Mouse (Mus musculus): Measurements from ENCODE around the gene Fyb2.

Fyb2 gene

DNA sequence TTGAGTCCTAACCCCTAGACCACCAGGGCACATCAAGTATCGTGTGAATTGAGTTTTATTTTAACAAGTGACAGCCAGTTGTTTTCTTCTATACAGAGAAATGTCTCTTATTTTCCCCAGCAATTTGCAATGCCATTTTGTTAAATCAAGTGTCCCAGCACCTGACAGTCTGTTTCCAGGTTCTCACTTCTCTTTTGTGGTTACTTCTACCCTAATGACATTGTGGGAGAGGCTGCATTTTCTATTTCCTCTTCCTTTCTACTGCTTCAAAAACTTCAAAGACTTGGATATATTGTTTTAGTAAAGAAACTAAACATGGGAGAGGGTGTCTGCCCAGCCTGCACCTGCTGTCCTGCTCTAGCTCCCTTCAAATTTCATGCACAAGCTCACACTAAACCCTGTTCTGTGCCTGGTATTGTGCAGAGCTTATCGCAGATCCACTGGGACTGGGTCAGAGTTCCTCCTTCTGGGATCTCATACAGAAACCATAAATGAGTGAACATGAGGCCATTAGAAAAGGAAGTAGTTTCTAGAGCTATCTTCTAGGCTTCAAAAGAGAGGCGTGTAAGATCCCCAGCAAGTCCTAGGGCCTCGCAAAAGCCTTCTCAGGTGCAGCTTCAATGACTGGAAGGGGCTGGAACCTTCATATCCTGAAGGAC lies 94.2 kb downstream of the Fyb2 start:
- DNase-seq (ENCODE audit: inconsistent ontology term): no peak

GRCm38 (mm10) chr4:105013718-105014117 lies 100.5 kb downstream of the Fyb2 start:
- no peak for DNase-seq (ENCODE audit: inconsistent ontology term)

DNA sequence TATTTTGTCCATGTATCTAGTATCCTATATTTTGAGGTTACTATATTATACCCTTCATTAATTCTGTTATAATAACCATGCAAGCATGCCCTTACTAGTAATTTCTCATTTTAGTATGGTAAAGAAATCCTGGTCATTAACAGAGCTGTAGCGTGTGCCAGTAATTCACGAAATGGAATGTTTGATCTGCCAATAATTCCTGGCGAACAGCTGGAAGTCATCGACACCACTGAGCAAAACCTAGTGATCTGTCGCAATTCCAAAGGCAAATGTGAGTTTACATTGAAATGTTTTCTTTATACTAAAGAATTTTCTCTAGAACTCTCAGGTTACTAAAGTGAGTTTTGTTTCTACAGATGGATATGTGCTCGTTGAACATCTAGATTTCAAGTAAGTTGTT lies 102.2 kb downstream of the Fyb2 start:
- no peak for DNase-seq (ENCODE audit: inconsistent ontology term)

DNA sequence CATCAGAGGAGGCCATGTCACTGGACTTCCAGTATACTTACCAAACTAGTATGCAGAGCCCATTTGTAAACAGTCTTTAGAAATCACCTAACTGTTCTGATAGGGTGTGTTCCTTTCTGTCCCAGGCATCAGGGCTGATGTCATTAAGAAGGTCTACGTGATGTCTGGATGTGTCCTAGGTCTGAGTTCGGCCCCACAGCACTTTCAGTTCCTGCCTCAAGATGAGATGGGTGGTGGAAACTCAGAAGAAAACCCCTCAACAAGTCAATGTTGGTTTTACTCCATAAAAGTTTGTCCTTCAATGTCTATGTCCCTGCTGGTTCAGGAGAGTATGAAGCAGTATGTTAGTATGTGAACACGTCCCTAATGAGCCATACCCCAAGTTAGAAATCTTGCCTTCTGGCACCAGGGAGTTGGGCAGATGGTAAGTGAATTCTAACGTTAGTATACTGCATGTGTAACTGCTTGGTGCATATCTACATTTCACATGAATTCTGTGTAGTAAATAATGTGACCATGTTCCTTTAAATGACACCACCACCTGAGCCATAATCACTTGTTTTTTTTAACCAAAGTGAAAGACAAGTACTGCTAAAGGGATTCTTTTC lies 102.9 kb downstream of the Fyb2 start:
- DNase-seq (ENCODE audit: inconsistent ontology term): no peak

- DNase-seq (ENCODE audit: inconsistent ontology term): no peak
Measured at GRCm38 (mm10) chr4:105027278-105027677, 114.0 kb downstream of the Fyb2 start.

GRCm38 (mm10) chr4:105031104-105031503 lies 117.8 kb downstream of the Fyb2 start:
- no peak for DNase-seq (ENCODE audit: inconsistent ontology term)

GRCm38 (mm10) chr4:105033153-105033552 lies 119.9 kb downstream of the Fyb2 start:
- DNase-seq (ENCODE audit: inconsistent ontology term): no peak

DNA sequence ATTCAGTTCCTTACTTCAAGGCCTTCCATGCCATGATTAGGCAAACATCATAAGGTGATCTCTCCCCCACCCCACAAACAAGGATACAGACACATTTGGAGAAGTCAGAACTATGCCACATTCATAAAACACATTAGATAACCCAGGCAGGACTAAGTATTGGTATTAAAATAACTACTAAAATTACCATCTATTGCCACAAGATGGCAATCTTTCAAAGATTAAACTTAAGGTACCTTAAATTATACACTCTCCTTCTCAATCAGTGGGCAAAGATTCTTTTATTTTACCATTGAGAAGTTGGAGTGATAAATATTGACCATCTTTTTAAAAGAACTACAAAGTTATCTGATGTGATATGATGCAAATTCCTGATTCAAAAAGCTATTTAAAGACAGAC lies 121.0 kb downstream of the Fyb2 start:
- DNase-seq (ENCODE audit: inconsistent ontology term): no peak

GRCm38 (mm10) chr4:105050041-105050440 lies 136.8 kb downstream of the Fyb2 start:
- DNase-seq (ENCODE audit: inconsistent ontology term): no peak

DNA sequence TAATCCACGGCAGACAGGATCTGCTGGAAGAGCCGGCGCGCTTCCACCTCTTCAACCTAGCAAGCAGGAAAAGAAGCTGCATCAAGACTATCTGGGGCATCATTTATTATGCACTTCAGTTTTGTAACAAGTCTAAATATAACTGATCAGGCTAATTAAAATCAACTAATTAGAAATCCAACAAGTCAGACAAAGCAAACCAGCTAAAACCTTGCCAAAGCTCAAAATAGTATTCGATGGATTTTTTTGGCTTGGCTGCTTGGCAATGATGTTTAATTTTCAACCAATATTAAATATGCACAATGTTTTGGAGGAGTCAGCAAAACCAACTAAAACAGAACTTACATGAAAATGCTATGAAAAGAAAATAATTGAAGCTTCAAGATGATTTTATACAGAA lies 138.0 kb downstream of the Fyb2 start:
- DNase-seq (ENCODE audit: inconsistent ontology term): no peak

All from Muller cell, postnatal 12 days (primary cell).